Mouse (Mus musculus): ENCODE measurements at regions not wholly inside any gene's neighbourhood (a gene's known extent, or its start where the extent isn't known, plus 50 kb on each side); places are given as distances from the start of the nearest gene placed in this dataset.

GRCm38 (mm10) chr5:132923365-132923764, 380.2 kb upstream of the Auts2 start:
- Histone ChIP-seq H3K9me3 (ENCODE audit: control insufficient read depth, low read length) (peaks cover 13% of the 10 kb centered on the region; the same call in 1 of the 2 replicates), H3K9ac (ENCODE audit: low read depth, low read length) (no peak overlapping the region), H3K27ac (replicated peaks; ENCODE audit: low read depth, low read length) (no peak overlapping the region), H3K27me3 (replicated peaks; ENCODE audit: control insufficient read depth, insufficient read depth, low read length) (no peaks in the 10 kb centered on the region), H3K4me2 (ENCODE audit: low read depth, low read length) (no peak overlapping the region), H3K4me1 (ENCODE audit: control insufficient read depth, insufficient read depth, low read length) (0 out of 2 replicates have a peak, but pooled peaks cover 6% of the 10 kb centered on the region), H3K36me3 (ENCODE audit: control insufficient read depth, insufficient read depth, low read length) (no peaks in the 10 kb centered on the region), H3K4me3 (ENCODE audit: low read depth, low read length) (no peak overlapping the region)
- WGBS, result 4% methylated on average over 4 of the region's 4 CpGs
- ATAC-seq (ENCODE audit: low read depth), result peak; percentile 89
- peak; percentile 86 for DNase-seq (ENCODE audit: low spot score)

- Histone ChIP-seq H3K4me2 (ENCODE audit: low read depth, low read length) (no peak overlapping the region), H3K4me3 (ENCODE audit: low read depth, low read length) (no peak overlapping the region), H3K4me1 (ENCODE audit: control insufficient read depth, insufficient read depth, low read length) (no peaks in the 10 kb centered on the region), H3K36me3 (ENCODE audit: control insufficient read depth, insufficient read depth, low read length) (no peaks in the 10 kb centered on the region), H3K9me3 (ENCODE audit: control insufficient read depth, low read length) (no peaks in the 10 kb centered on the region), H3K27ac (replicated peaks; ENCODE audit: low read depth, low read length) (no peak overlapping the region), H3K9ac (ENCODE audit: low read depth, low read length) (no peak overlapping the region), H3K27me3 (replicated peaks; ENCODE audit: control insufficient read depth, insufficient read depth, low read length) (no peaks in the 10 kb centered on the region)
- 59% methylated on average over 2 of the region's 2 CpGs for WGBS
- ATAC-seq (ENCODE audit: low read depth) (no peak), DNase-seq (ENCODE audit: low spot score) (no peak)
These were observed 365.9 kb upstream of the Auts2 start for GRCm38 (mm10) chr5:132909056-132909455.

GRCm38 (mm10) chr5:132908220-132908619, 365.1 kb upstream of the Auts2 start:
- no peak overlapping the region for H3K27ac ChIP-seq (replicated peaks; ENCODE audit: low read depth, low read length)
- H3K36me3 ChIP-seq (ENCODE audit: control insufficient read depth, insufficient read depth, low read length), result no peaks in the 10 kb centered on the region
- ATAC-seq (ENCODE audit: low read depth) (no peak), DNase-seq (ENCODE audit: low spot score) (no peak)
- no peak overlapping the region for H3K4me2 ChIP-seq (ENCODE audit: low read depth, low read length)
- no peak overlapping the region for H3K4me3 ChIP-seq (ENCODE audit: low read depth, low read length)
- H3K9me3 ChIP-seq (ENCODE audit: control insufficient read depth, low read length), result no peaks in the 10 kb centered on the region
- no peaks in the 10 kb centered on the region for H3K27me3 ChIP-seq (replicated peaks; ENCODE audit: control insufficient read depth, insufficient read depth, low read length)
- WGBS, result 80% methylated on average over 8 of the region's 8 CpGs
- no peaks in the 10 kb centered on the region for H3K4me1 ChIP-seq (ENCODE audit: control insufficient read depth, insufficient read depth, low read length)
- no peak overlapping the region for H3K9ac ChIP-seq (ENCODE audit: low read depth, low read length)

- DNase-seq (ENCODE audit: low spot score) (peak; percentile 18), ATAC-seq (ENCODE audit: low read depth) (no peak)
- H3K4me3 ChIP-seq (ENCODE audit: low read depth, low read length), result no peak overlapping the region
- H3K4me2 ChIP-seq (ENCODE audit: low read depth, low read length), result no peak overlapping the region
- no peak overlapping the region for H3K9ac ChIP-seq (ENCODE audit: low read depth, low read length)
- no peaks in the 10 kb centered on the region for H3K4me1 ChIP-seq (ENCODE audit: control insufficient read depth, insufficient read depth, low read length)
- 53% methylated on average over 1 of the region's 1 CpGs for WGBS
- H3K27me3 ChIP-seq (replicated peaks; ENCODE audit: control insufficient read depth, insufficient read depth, low read length), result no peaks in the 10 kb centered on the region
- no peaks in the 10 kb centered on the region for H3K36me3 ChIP-seq (ENCODE audit: control insufficient read depth, insufficient read depth, low read length)
- no peak overlapping the region for H3K27ac ChIP-seq (replicated peaks; ENCODE audit: low read depth, low read length)
- H3K9me3 ChIP-seq (ENCODE audit: control insufficient read depth, low read length), result peaks cover under 1% of the 10 kb centered on the region; the same call in 1 of the 2 replicates
These were observed 349.4 kb upstream of the Auts2 start for GRCm38 (mm10) chr5:132892591-132892990.

GRCm38 (mm10) chr5:132884130-132884529, 341.0 kb upstream of the Auts2 start:
- H3K4me1 ChIP-seq (ENCODE audit: control insufficient read depth, insufficient read depth, low read length), result no peaks in the 10 kb centered on the region
- DNase-seq (ENCODE audit: low spot score), result no peak
- H3K9ac ChIP-seq (ENCODE audit: low read depth, low read length), result no peak overlapping the region
- H3K27me3 ChIP-seq (replicated peaks; ENCODE audit: control insufficient read depth, insufficient read depth, low read length), result no peaks in the 10 kb centered on the region
- H3K4me2 ChIP-seq (ENCODE audit: low read depth, low read length), result no peak overlapping the region
- no peak for ATAC-seq (ENCODE audit: low read depth)
- H3K4me3 ChIP-seq (ENCODE audit: low read depth, low read length), result no peak overlapping the region
- H3K36me3 ChIP-seq (ENCODE audit: control insufficient read depth, insufficient read depth, low read length), result no peaks in the 10 kb centered on the region
- no peak overlapping the region for H3K27ac ChIP-seq (replicated peaks; ENCODE audit: low read depth, low read length)
- peaks cover 4% of the 10 kb centered on the region; the same call in 1 of the 2 replicates for H3K9me3 ChIP-seq (ENCODE audit: control insufficient read depth, low read length)
- WGBS, result 50% methylated on average over 2 of the region's 2 CpGs

- H3K36me3 ChIP-seq (ENCODE audit: control insufficient read depth, insufficient read depth, low read length), result no peaks in the 10 kb centered on the region
- H3K4me2 ChIP-seq (ENCODE audit: low read depth, low read length), result no peak overlapping the region
- ATAC-seq (ENCODE audit: low read depth) (no peak), DNase-seq (ENCODE audit: low spot score) (no peak)
- WGBS, result 66% methylated on average over 3 of the region's 3 CpGs
- H3K9ac ChIP-seq (ENCODE audit: low read depth, low read length), result no peak overlapping the region
- no peaks in the 10 kb centered on the region for H3K4me1 ChIP-seq (ENCODE audit: control insufficient read depth, insufficient read depth, low read length)
- no peak overlapping the region for H3K27ac ChIP-seq (replicated peaks; ENCODE audit: low read depth, low read length)
- no peaks in the 10 kb centered on the region for H3K27me3 ChIP-seq (replicated peaks; ENCODE audit: control insufficient read depth, insufficient read depth, low read length)
- H3K4me3 ChIP-seq (ENCODE audit: low read depth, low read length), result no peak overlapping the region
- H3K9me3 ChIP-seq (ENCODE audit: control insufficient read depth, low read length), result no peaks in the 10 kb centered on the region
These were observed 339.1 kb upstream of the Auts2 start for GRCm38 (mm10) chr5:132882291-132882690.

- WGBS, result 93% methylated on average over 3 of the region's 3 CpGs
- Histone ChIP-seq H3K4me1 (ENCODE audit: control insufficient read depth, insufficient read depth, low read length) (no peaks in the 10 kb centered on the region; the same call in 1 of the 2 replicates), H3K36me3 (ENCODE audit: control insufficient read depth, insufficient read depth, low read length) (no peaks in the 10 kb centered on the region), H3K9ac (ENCODE audit: low read depth, low read length) (no peak overlapping the region), H3K27ac (replicated peaks; ENCODE audit: low read depth, low read length) (no peak overlapping the region), H3K4me3 (ENCODE audit: low read depth, low read length) (no peak overlapping the region), H3K4me2 (ENCODE audit: low read depth, low read length) (no peak overlapping the region), H3K9me3 (ENCODE audit: control insufficient read depth, low read length) (no peaks in the 10 kb centered on the region), H3K27me3 (replicated peaks; ENCODE audit: control insufficient read depth, insufficient read depth, low read length) (no peaks in the 10 kb centered on the region)
- ATAC-seq (ENCODE audit: low read depth), result no peak
- no peak for DNase-seq (ENCODE audit: low spot score)
These were observed 338.0 kb upstream of the Auts2 start for GRCm38 (mm10) chr5:132881170-132881569.

- H3K27ac ChIP-seq (replicated peaks; ENCODE audit: low read depth, low read length), result no peak overlapping the region
- 0 out of 2 replicates have a peak overlapping the region, but pooled peaks have one; percentile 12 for H3K4me2 ChIP-seq (ENCODE audit: low read depth, low read length)
- H3K4me3 ChIP-seq (ENCODE audit: low read depth, low read length), result no peak overlapping the region
- no peaks in the 10 kb centered on the region; the same call in 1 of the 2 replicates for H3K4me1 ChIP-seq (ENCODE audit: control insufficient read depth, insufficient read depth, low read length)
- H3K36me3 ChIP-seq (ENCODE audit: control insufficient read depth, insufficient read depth, low read length), result no peaks in the 10 kb centered on the region
- no peaks in the 10 kb centered on the region for H3K27me3 ChIP-seq (replicated peaks; ENCODE audit: control insufficient read depth, insufficient read depth, low read length)
- DNase-seq (ENCODE audit: low spot score) (peak; percentile 59), ATAC-seq (ENCODE audit: low read depth) (no peak)
- H3K9ac ChIP-seq (ENCODE audit: low read depth, low read length), result no peak overlapping the region
- WGBS, result 17% methylated on average over 6 of the region's 6 CpGs
- H3K9me3 ChIP-seq (ENCODE audit: control insufficient read depth, low read length), result no peaks in the 10 kb centered on the region
These were observed 333.2 kb upstream of the Auts2 start for GRCm38 (mm10) chr5:132876336-132876840.

- Histone ChIP-seq H3K4me2 (ENCODE audit: low read depth, low read length) (no peak overlapping the region), H3K27ac (replicated peaks; ENCODE audit: low read depth, low read length) (no peak overlapping the region), H3K4me1 (ENCODE audit: control insufficient read depth, insufficient read depth, low read length) (peaks cover 15% of the 10 kb centered on the region), H3K9me3 (ENCODE audit: control insufficient read depth, low read length) (no peaks in the 10 kb centered on the region), H3K4me3 (ENCODE audit: low read depth, low read length) (no peak overlapping the region), H3K36me3 (ENCODE audit: control insufficient read depth, insufficient read depth, low read length) (no peaks in the 10 kb centered on the region), H3K27me3 (replicated peaks; ENCODE audit: control insufficient read depth, insufficient read depth, low read length) (no peaks in the 10 kb centered on the region), H3K9ac (ENCODE audit: low read depth, low read length) (no peak overlapping the region)
- ATAC-seq (ENCODE audit: low read depth) (no peak), DNase-seq (ENCODE audit: low spot score) (no peak)
- 72% methylated on average over 5 of the region's 5 CpGs for WGBS
These were observed 315.8 kb upstream of the Auts2 start for GRCm38 (mm10) chr5:132858846-132859510.
